Mouse (Mus musculus): ENCODE results near the gene Gnaz.

GRCm38 (mm10) chr10:75065691-75066090 lies 98.7 kb downstream of the Gnaz start:
- TF ChIP-seq CTCF (IDR thresholded peaks at IDR 0.05; ENCODE audit: low read depth) (no peak), EP300 (IDR thresholded peaks at IDR 0.05; ENCODE audit: low read depth) (no peak)

Data from liver, embryonic 14.5 days (tissue).